Mouse (Mus musculus) splenic B cell, adult 2 months (primary cell): ENCODE data around the gene Gdf3.

Source experiments
- DNase-seq: peaks from one replicate; pipeline ENCODE4 v3.0.0-alpha.2; 2011; ENCODE audit warnings: low read depth, low spot score
- H3K27me3 ChIP-seq: 2 replicates; pipeline ENCODE4 v1.6.1; 2012; ENCODE audit warnings: mild to moderate bottlenecking, low read length, moderate library complexity, mixed read lengths; ENCODE audit not compliant: control insufficient read depth, poor library complexity, insufficient read depth, severe bottlenecking
- H3K36me3 ChIP-seq: 2 replicates; pipeline ENCODE4 v1.6.1; 2012; ENCODE audit warnings: mild to moderate bottlenecking, low read length, moderate library complexity, mixed read lengths; ENCODE audit not compliant: control insufficient read depth, poor library complexity, insufficient read depth, severe bottlenecking

Gene Gdf3

GRCm38 (mm10) chr6:122616022-122616421 is 6.1 kb upstream of the Gdf3 start:
- H3K36me3 ChIP-seq: no peaks in the 10 kb centered on the region
- H3K27me3 ChIP-seq: no peaks in the 10 kb centered on the region
- no peak for DNase-seq

- DNase-seq: peak; percentile 66
- Histone ChIP-seq H3K27me3 (no peaks in the 10 kb centered on the region), H3K36me3 (no peaks in the 10 kb centered on the region)
These were observed 4.2 kb upstream of the Gdf3 start for GRCm38 (mm10) chr6:122614047-122614446.

DNA sequence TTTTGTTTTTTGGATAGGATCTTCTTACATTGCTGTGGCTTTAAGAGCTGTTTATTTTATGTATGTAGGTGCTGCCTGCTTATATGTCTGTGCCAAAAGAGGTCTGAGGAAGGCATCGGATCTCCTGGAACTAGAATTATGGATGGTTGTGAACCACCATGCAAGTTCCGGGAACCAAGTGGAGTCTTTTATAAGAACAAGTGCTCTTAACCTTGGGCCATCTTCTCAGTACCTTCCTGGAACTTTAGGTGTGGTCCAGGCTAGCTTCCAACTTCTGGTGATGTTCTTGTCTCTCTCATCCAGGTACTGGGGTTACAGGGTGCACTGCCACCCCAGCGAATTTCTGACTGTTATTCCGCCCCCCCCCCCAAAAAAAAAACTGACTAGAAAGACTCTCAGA is 2.5 kb upstream of the Gdf3 start:
- no peak for DNase-seq
- H3K36me3 ChIP-seq: no peaks in the 10 kb centered on the region
- no peaks in the 10 kb centered on the region for H3K27me3 ChIP-seq

DNA sequence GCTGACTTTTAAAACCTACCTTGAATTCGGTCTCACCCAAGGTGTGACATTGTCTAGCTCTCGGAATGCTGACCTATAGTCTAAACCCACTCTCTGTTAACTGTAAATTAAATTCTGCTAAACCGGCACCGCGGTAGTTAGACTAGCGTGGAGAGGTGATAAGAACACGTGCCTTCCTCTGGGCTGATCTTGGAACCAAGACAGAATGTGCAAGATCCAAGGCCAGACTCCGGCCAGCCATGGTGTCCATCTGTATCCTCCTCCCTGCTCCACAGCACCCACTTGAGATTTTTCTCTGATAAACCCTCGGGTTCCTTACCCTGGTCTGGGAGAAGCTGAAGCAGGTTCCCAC is 534 bp downstream of the Gdf3 start:
- H3K36me3 ChIP-seq: no peaks in the 10 kb centered on the region
- DNase-seq: no peak
- no peaks in the 10 kb centered on the region for H3K27me3 ChIP-seq

DNA sequence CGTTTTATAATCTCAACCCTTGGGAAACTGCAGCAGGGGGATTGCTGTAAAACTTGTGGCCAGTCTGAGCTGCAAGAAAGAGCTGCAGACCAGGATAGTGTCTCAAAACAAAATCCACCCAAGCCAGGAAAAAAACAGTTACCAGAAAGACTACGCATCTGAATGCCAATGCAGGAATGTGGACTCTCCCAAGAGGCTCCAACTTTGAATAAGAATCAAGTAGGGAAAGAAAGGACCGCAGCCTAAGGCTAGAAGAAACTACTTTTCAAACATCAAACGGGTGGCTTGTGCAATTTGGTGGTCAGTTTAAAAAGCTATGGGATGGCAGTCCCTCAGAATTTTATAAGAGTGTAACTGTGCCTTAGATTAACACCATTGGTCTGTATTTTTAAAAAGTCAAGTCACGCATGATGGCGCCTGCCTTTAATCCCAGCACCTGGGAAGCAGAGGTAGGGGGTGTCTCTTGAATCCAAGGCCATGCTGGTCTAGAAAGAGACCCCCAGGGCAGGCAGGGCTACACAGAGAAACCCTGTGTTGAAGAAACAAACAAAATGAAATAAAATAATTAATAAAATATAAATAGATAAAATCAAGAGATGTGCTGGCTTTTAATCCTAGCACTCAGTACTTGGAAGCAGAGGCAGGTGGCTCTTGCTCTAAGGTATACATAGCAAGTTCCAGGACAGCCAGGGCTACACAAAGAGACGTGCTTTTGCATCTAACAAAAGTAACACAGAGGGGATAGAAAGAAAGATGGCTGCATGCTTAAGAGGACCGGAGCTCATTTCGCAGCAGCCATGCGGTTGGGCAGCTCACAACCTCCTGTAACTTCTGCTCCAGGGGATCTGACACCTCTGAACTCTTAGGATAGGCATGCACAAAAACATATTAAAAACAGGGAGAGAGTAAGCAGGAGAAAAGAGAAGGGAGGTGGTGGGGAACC is 1.2 kb downstream of the Gdf3 start:
- no peak for DNase-seq
- Histone ChIP-seq H3K27me3 (no peaks in the 10 kb centered on the region), H3K36me3 (no peaks in the 10 kb centered on the region)

GRCm38 (mm10) chr6:122607700-122608099 is 2.2 kb downstream of the Gdf3 start:
- Histone ChIP-seq H3K36me3 (no peaks in the 10 kb centered on the region), H3K27me3 (no peaks in the 10 kb centered on the region)
- no peak for DNase-seq

- no peaks in the 10 kb centered on the region for H3K36me3 ChIP-seq
- no peak for DNase-seq
- H3K27me3 ChIP-seq: no peaks in the 10 kb centered on the region
These were observed 3.2 kb downstream of the Gdf3 start for GRCm38 (mm10) chr6:122606661-122607060.

DNA sequence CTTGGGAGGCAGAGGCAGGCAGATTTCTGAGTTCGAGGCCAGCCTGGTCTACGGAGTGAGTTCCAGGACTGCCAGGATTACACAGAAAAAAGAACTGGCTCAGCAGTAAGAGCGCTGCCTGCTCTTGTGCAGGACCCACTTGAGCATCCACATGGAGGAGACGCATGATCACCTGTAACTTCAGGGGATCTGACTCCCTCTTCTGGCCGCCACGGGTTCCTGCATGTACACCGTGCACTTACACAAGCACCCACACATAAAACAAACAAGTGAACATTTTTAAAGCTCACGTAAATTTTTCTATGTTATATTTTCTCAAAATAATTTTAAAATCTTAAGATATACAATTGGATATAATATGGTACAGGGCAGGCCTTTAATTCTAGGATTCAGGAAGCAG is 4.4 kb downstream of the Gdf3 start:
- H3K36me3 ChIP-seq: no peaks in the 10 kb centered on the region
- DNase-seq: peak; percentile 70
- no peaks in the 10 kb centered on the region for H3K27me3 ChIP-seq

DNA sequence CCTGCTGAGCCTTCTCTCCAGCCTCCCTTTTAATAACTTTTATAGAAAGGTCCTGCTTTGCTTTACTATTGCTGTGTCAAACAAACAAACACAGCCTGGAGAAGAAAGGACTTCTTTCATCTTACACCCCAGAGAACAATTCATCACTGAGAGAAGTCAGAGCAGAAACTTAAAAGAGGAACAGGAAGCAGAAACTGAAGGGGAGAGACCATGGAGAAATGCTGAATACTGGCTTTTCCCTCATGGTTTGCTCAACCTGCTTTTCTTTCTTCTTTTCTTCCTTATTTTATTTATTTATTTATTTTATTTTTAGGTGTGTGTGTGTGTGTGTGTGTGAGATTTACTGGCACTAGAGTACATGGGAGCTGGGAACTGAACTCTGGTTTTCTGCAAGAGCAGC is 5.6 kb downstream of the Gdf3 start:
- Histone ChIP-seq H3K36me3 (no peaks in the 10 kb centered on the region), H3K27me3 (no peaks in the 10 kb centered on the region)
- DNase-seq: peak; percentile 49

GRCm38 (mm10) chr6:122602992-122603322 is 6.9 kb downstream of the Gdf3 start:
- Histone ChIP-seq H3K36me3 (no peaks in the 10 kb centered on the region), H3K27me3 (no peaks in the 10 kb centered on the region)
- DNase-seq: peak; percentile 29

- H3K27me3 ChIP-seq: no peaks in the 10 kb centered on the region
- no peaks in the 10 kb centered on the region for H3K36me3 ChIP-seq
- peak; percentile 86 for DNase-seq
These were observed 7.5 kb downstream of the Gdf3 start, which contains the start of gene Apobec1 for GRCm38 (mm10) chr6:122602242-122602991. Apobec1 (minus strand) TSS chr6:122602444.

- H3K27me3 ChIP-seq: no peaks in the 10 kb centered on the region
- DNase-seq: no peak
- peaks cover 3% of the 10 kb centered on the region; the same call in 1 of the 2 replicates for H3K36me3 ChIP-seq
These were observed 8.3 kb downstream of the Gdf3 start for GRCm38 (mm10) chr6:122601615-122602014.

- no peak for DNase-seq
- Histone ChIP-seq H3K27me3 (no peaks in the 10 kb centered on the region), H3K36me3 (peaks cover 3% of the 10 kb centered on the region; the same call in 1 of the 2 replicates)
These were observed 8.9 kb downstream of the Gdf3 start for GRCm38 (mm10) chr6:122601031-122601430.

GRCm38 (mm10) chr6:122600066-122600646 is 9.7 kb downstream of the Gdf3 start:
- peaks cover 7% of the 10 kb centered on the region for H3K36me3 ChIP-seq
- DNase-seq: no peak
- no peaks in the 10 kb centered on the region for H3K27me3 ChIP-seq
